Mouse (Mus musculus) stomach, embryonic 14.5 days (tissue): ENCODE data around the gene Kifc1. TPM values are rescaled to one million over a fixed set of nuclear protein-coding genes. Genes with fewer than 3 reads are reported as not detected.

Experiments used
- microRNA-seq: library from miRNA; unstranded; fragments of <30 nt; microRNA quantifications from one replicate; pipeline ENCODE4, GENCODE M21; 2016
- polyA plus RNA-seq: library from polyadenylated mRNA; unstranded; fragments of >200 nt; fragmentation: Nextera tagmentation; extraction: Ambion mirVana; gene quantifications from 2 replicates; pipeline ENCODE4 v1.2.1, GENCODE M21; 2014

Gene Kifc1
- polyA plus RNA-seq, 1 experiment from 2014 or later, result 6.8 TPM

Small RNA genes lying within 50 kb of the gene (microRNA-seq; reads per million reads assigned to microRNA genes)
- not detected for gene Gm27740

Other genes with a start within 250 kb of the Kifc1 start
- 313 and 333 TPM in 2 replicates for gene Hnrnpm, start 203.8 kb downstream of the Kifc1 start, polyA plus RNA-seq
- 42.8 and 49.3 TPM in 2 replicates for gene March2, start 172.0 kb downstream of the Kifc1 start, polyA plus RNA-seq
- 255 and 296 TPM in 2 replicates for gene Rab11b, start 130.1 kb downstream of the Kifc1 start, polyA plus RNA-seq
- gene Angptl4, start 108.8 kb downstream of the Kifc1 start, polyA plus RNA-seq, result 22.5 and 25.1 TPM in 2 replicates
- gene Kank3, start 80.1 kb downstream of the Kifc1 start, polyA plus RNA-seq, result 32.5 and 33.5 TPM in 2 replicates
- gene Rps28, start 66.1 kb downstream of the Kifc1 start, polyA plus RNA-seq, result 1,306 and 1,470 TPM in 2 replicates
- 471 and 592 TPM in 2 replicates for gene Ndufa7, start 66.1 kb downstream of the Kifc1 start, polyA plus RNA-seq
- 75.6 and 79.6 TPM in 2 replicates for gene Cd320, start 47.6 kb downstream of the Kifc1 start, polyA plus RNA-seq
- gene Gm7029, start 16.8 kb downstream of the Kifc1 start, polyA plus RNA-seq, result not detected in 2 replicates
- 0.54 and 1.00 TPM in 2 replicates for gene Platr17, start 14.5 kb upstream of the Kifc1 start, polyA plus RNA-seq
- gene Daxx, start 18.8 kb upstream of the Kifc1 start, polyA plus RNA-seq, result 39.2 and 44.6 TPM in 2 replicates
- 45.3 and 47.9 TPM in 2 replicates for gene Tapbp, start 25.2 kb upstream of the Kifc1 start, polyA plus RNA-seq
- gene Zbtb22, start 25.2 kb upstream of the Kifc1 start, polyA plus RNA-seq, result 9.4 and 10.4 TPM in 2 replicates
- 38.4 and 39.8 TPM in 2 replicates for gene Rgl2, start 38.9 kb upstream of the Kifc1 start, polyA plus RNA-seq
- 141 and 152 TPM in 2 replicates for gene Pfdn6, start 49.7 kb upstream of the Kifc1 start, polyA plus RNA-seq
- gene Wdr46, start 50.0 kb upstream of the Kifc1 start, polyA plus RNA-seq, result 19.0 and 23.0 TPM in 2 replicates
- gene B3galt4, start 60.8 kb upstream of the Kifc1 start, polyA plus RNA-seq, result 2.8 and 2.9 TPM in 2 replicates
- 31.5 and 34.8 TPM in 2 replicates for gene Vps52, start 65.2 kb upstream of the Kifc1 start, polyA plus RNA-seq
- 2,047 and 2,164 TPM in 2 replicates for gene Rps18, start 65.3 kb upstream of the Kifc1 start, polyA plus RNA-seq
- gene H2-K1, start 109.7 kb upstream of the Kifc1 start, polyA plus RNA-seq, result 38.3 and 38.8 TPM in 2 replicates
- 7.5 and 8.6 TPM in 2 replicates for gene Ring1, start 134.0 kb upstream of the Kifc1 start, polyA plus RNA-seq
- 41.7 and 44.9 TPM in 2 replicates for gene H2-Ke6, start 137.4 kb upstream of the Kifc1 start, polyA plus RNA-seq
- 81.3 and 91.7 TPM in 2 replicates for gene Slc39a7, start 141.0 kb upstream of the Kifc1 start, polyA plus RNA-seq
- 21.7 and 22.4 TPM in 2 replicates for gene Rxrb, start 141.2 kb upstream of the Kifc1 start, polyA plus RNA-seq
- 0.32 and 1.2 TPM in 2 replicates for gene Col11a2, start 148.8 kb upstream of the Kifc1 start, polyA plus RNA-seq
- 0.65 and 1.1 TPM in 2 replicates for gene H2-Oa, start 201.7 kb upstream of the Kifc1 start, polyA plus RNA-seq
- gene H2-DMa, start 228.9 kb upstream of the Kifc1 start, polyA plus RNA-seq, result 11.9 and 15.1 TPM in 2 replicates
- gene Brd2, start 232.0 kb upstream of the Kifc1 start, polyA plus RNA-seq, result 150 and 152 TPM in 2 replicates